Mouse (Mus musculus): ENCODE measurements at regions not wholly inside any gene's neighbourhood (a gene's known extent, or its start where the extent isn't known, plus 50 kb on each side); places are given as distances from the start of the nearest gene placed in this dataset.

GRCm38 (mm10) chr8:118028061-118028850 lies 226.5 kb upstream of the Mphosph6 start:
- DNase-seq = no peak

GRCm38 (mm10) chr8:118023451-118023850 lies 221.7 kb upstream of the Mphosph6 start:
- DNase-seq = no peak

GRCm38 (mm10) chr8:118021978-118022377 lies 220.2 kb upstream of the Mphosph6 start:
- no peak for DNase-seq

- DNase-seq = no peak
These were observed 215.5 kb upstream of the Mphosph6 start for GRCm38 (mm10) chr8:118017261-118017660.

- DNase-seq = no peak
These were observed 203.4 kb upstream of the Mphosph6 start for GRCm38 (mm10) chr8:118005186-118005585.

- DNase-seq = no peak
These were observed 202.7 kb upstream of the Mphosph6 start for GRCm38 (mm10) chr8:118004391-118004851.

- no peak for DNase-seq
These were observed 199.4 kb upstream of the Mphosph6 start for GRCm38 (mm10) chr8:118001138-118001537.

- DNase-seq = no peak
These were observed 190.1 kb upstream of the Mphosph6 start for GRCm38 (mm10) chr8:117991826-117992225.

- no peak for DNase-seq
These were observed 187.0 kb upstream of the Mphosph6 start for GRCm38 (mm10) chr8:117988781-117989180.

- DNase-seq = no peak
These were observed 166.6 kb upstream of the Mphosph6 start for GRCm38 (mm10) chr8:117968306-117968705.

GRCm38 (mm10) chr8:117966556-117966955 lies 164.8 kb upstream of the Mphosph6 start:
- DNase-seq = no peak

- no peak for DNase-seq
These were observed 161.7 kb upstream of the Mphosph6 start for GRCm38 (mm10) chr8:117963426-117963825.

GRCm38 (mm10) chr8:117962666-117963065 lies 160.9 kb upstream of the Mphosph6 start:
- DNase-seq = no peak

GRCm38 (mm10) chr8:117959501-117959900 lies 157.8 kb upstream of the Mphosph6 start:
- no peak for DNase-seq

- DNase-seq = no peak
These were observed 157.2 kb upstream of the Mphosph6 start for GRCm38 (mm10) chr8:117958914-117959313.

GRCm38 (mm10) chr8:117951656-117952055 lies 149.9 kb upstream of the Mphosph6 start:
- no peak for DNase-seq

- no peak for DNase-seq
These were observed 144.8 kb upstream of the Mphosph6 start for GRCm38 (mm10) chr8:117946540-117946939.

- no peak for DNase-seq
These were observed 132.9 kb upstream of the Mphosph6 start for GRCm38 (mm10) chr8:117934566-117935094.

GRCm38 (mm10) chr8:117930687-117931086 lies 128.9 kb upstream of the Mphosph6 start:
- DNase-seq = no peak

- no peak for DNase-seq
These were observed 127.9 kb upstream of the Mphosph6 start for GRCm38 (mm10) chr8:117929606-117930005.

GRCm38 (mm10) chr8:117923296-117923695 lies 121.6 kb upstream of the Mphosph6 start:
- DNase-seq = no peak

- DNase-seq = no peak
These were observed 101.3 kb upstream of the Mphosph6 start for GRCm38 (mm10) chr8:117903052-117903451.

GRCm38 (mm10) chr8:117899892-117900291 lies 98.1 kb upstream of the Mphosph6 start:
- no peak for DNase-seq

- no peak for DNase-seq
These were observed 96.3 kb upstream of the Mphosph6 start for GRCm38 (mm10) chr8:117898015-117898414.
